Mouse (Mus musculus): Measurements from ENCODE around the gene Enah.

DNA sequence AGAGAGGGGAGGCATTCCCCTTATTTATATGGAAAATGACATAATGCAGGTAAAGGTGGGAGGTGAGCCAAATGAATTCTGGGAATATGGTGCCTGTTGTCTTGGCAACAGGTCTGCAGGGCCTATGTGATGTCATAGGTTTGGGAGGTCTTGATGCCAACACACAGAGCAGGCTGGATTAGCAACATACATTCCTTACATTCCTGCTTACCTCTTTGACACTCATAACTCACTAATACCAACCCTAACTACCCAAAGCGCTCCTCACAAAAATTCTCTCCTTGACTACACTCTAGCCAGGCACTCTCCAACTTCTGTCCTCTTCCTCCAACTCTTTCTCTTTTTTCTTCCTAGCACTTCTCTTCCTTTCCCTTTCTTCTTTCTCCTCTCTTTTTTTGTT, 171.6 kb downstream of the Enah start:
- no peak for TF ChIP-seq CTCF (IDR thresholded peaks at IDR 0.05 in 2 of 3, conservative IDR thresholded peaks at IDR 0.05 in 1 of 3; ENCODE audit: control insufficient read depth in 1 of 3, insufficient read depth in 1 of 3, low read depth in 2 of 3, low read length in 3 of 3, poor library complexity in 1 of 3, severe bottlenecking in 1 of 3)
- TF ChIP-seq GATA1 (IDR thresholded peaks at IDR 0.05; ENCODE audit: low read depth, low read length), result no peak
- TF ChIP-seq MAX (IDR thresholded peaks at IDR 0.05; ENCODE audit: low read length), result no peak
- no peak for TF ChIP-seq GABPA (IDR thresholded peaks at IDR 0.05; ENCODE audit: low read depth, low read length)
- no peak for TF ChIP-seq POLR2A (IDR thresholded peaks at IDR 0.05; ENCODE audit: control insufficient read depth in 1 of 2, insufficient read depth in 1 of 2, low read depth in 1 of 2, low read length in 2 of 2, poor library complexity in 1 of 2)

All from MEL (cell line).